Mouse (Mus musculus) lung, embryonic 16.5 days (tissue): ENCODE measurements at regions not wholly inside any gene's neighbourhood (a gene's known extent, or its start where the extent isn't known, plus 50 kb on each side); places are given as distances from the start of the nearest gene placed in this dataset.

ENCODE experiments used
- ATAC-seq: fragments of 200-750 bp; cut with Nextera tagmentation; 2 replicates; pipeline ENCODE4 v1.8.0; 2017; ENCODE audit warnings: low read depth, mild to moderate bottlenecking, moderate library complexity
- H3K27ac ChIP-seq: fragments of 300-500 bp; sonication (generic); 2 replicates; pipeline ENCODE4 v1.5.1; 2014; ENCODE audit warnings: mild to moderate bottlenecking, control low read depth, low read length
- H3K27me3 ChIP-seq: fragments of 300-500 bp; sonication (generic); 2 replicates; pipeline ENCODE4 v1.6.1; 2014; ENCODE audit warnings: low read depth, low read length, mixed read lengths; ENCODE audit not compliant: control insufficient read depth, insufficient read depth
- H3K36me3 ChIP-seq: fragments of 300-500 bp; sonication (generic); 2 replicates; pipeline ENCODE4 v1.6.1; 2014; ENCODE audit warnings: low read length; ENCODE audit not compliant: control insufficient read depth, insufficient read depth
- H3K4me1 ChIP-seq: fragments of 300-500 bp; sonication (generic); replicated peaks from 2 replicates; pipeline ENCODE4 v1.6.1; 2014; ENCODE audit warnings: low read length, mixed read lengths; ENCODE audit not compliant: control insufficient read depth, insufficient read depth
- H3K4me2 ChIP-seq: fragments of 300-500 bp; sonication (generic); 2 replicates; pipeline ENCODE4 v1.6.1; 2014; ENCODE audit warnings: low read depth, low read length, control low read depth
- H3K4me3 ChIP-seq: fragments of 300-500 bp; sonication (generic); 2 replicates; pipeline ENCODE4 v1.5.1; 2014; ENCODE audit warnings: mild to moderate bottlenecking, low read length, control low read depth
- H3K9ac ChIP-seq: fragments of 300-500 bp; sonication (generic); 2 replicates; pipeline ENCODE4 v1.6.1; 2014; ENCODE audit warnings: low read length, control low read depth
- H3K9me3 ChIP-seq: fragments of 300-500 bp; sonication (generic); 2 replicates; pipeline ENCODE4 v1.6.1; 2016; ENCODE audit warnings: low read length; ENCODE audit not compliant: control insufficient read depth
- WGBS: fragments of 180-500 bp; shearing (Covaris S2); extraction: QIAGEN DNeasy Blood & Tissue Kit; methylation state at CpG from one replicate; pipeline ENCODE4 v1.1.7; 2014; 5-methylcytosine and 5-hydroxymethylcytosine counted together

- Histone ChIP-seq H3K4me2 (no peak overlapping the region), H3K36me3 (no peaks in the 10 kb centered on the region), H3K9ac (no peak overlapping the region), H3K4me1 (no peaks in the 10 kb centered on the region), H3K27ac (no peak overlapping the region), H3K4me3 (no peak overlapping the region), H3K9me3 (no peaks in the 10 kb centered on the region), H3K27me3 (no peaks in the 10 kb centered on the region)
- ATAC-seq: no peak
- 75% methylated on average over 4 of the region's 4 CpGs for WGBS
These were observed 566.5 kb upstream of the Cdh5 start for GRCm38 (mm10) chr8:103534971-103535370.

DNA sequence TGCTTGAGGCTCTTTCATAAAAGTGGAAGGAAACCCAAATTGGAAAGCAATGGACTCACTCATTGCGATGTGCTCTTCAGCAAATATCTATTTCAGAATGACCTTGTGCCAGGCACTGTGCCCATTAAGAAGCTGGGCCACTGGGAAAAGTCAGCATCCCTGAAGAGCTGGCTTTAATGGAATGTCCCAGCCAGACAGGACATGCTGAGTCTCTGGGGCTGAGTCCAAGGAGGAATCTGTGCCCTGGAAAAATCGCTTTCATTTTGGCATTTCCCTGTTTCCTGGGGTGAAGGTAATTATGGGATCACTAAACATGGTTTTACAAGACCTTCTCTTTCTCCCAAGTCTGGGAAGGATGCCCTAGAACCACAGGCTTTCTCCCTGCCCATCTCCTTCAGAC lies 564.6 kb upstream of the Cdh5 start:
- no peaks in the 10 kb centered on the region for H3K4me1 ChIP-seq
- H3K4me3 ChIP-seq: no peak overlapping the region
- no peaks in the 10 kb centered on the region for H3K27me3 ChIP-seq
- no peak for ATAC-seq
- H3K27ac ChIP-seq: no peak overlapping the region
- 67% methylated on average over 2 of the region's 2 CpGs for WGBS
- no peak overlapping the region for H3K4me2 ChIP-seq
- H3K9me3 ChIP-seq: no peaks in the 10 kb centered on the region
- H3K36me3 ChIP-seq: no peaks in the 10 kb centered on the region
- H3K9ac ChIP-seq: no peak overlapping the region

DNA sequence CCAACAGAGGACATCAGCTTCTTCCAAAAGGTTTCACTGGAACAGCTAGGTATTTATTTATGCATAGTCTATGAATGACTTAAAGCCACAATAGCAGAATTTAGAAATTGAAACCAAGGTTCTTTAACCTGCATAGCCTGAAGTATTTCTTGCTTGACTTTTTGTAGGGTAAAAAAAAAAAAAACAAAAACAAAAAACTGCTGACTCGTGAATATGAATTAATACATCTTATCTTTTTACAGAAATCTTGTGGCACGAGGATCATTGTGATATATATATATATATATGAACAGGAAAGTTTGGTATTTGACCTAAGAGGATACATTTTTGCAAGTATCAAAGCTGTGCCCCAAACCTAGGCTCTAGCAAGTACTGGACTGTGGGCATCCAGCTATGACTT lies 559.5 kb upstream of the Cdh5 start:
- no peaks in the 10 kb centered on the region for H3K4me1 ChIP-seq
- H3K4me3 ChIP-seq: no peak overlapping the region
- no peak overlapping the region for H3K27ac ChIP-seq
- H3K4me2 ChIP-seq: no peak overlapping the region
- no peaks in the 10 kb centered on the region for H3K36me3 ChIP-seq
- H3K27me3 ChIP-seq: no peaks in the 10 kb centered on the region
- no peak overlapping the region for H3K9ac ChIP-seq
- no peak for ATAC-seq
- H3K9me3 ChIP-seq: no peaks in the 10 kb centered on the region
- 68% methylated on average over 2 of the region's 2 CpGs for WGBS

DNA sequence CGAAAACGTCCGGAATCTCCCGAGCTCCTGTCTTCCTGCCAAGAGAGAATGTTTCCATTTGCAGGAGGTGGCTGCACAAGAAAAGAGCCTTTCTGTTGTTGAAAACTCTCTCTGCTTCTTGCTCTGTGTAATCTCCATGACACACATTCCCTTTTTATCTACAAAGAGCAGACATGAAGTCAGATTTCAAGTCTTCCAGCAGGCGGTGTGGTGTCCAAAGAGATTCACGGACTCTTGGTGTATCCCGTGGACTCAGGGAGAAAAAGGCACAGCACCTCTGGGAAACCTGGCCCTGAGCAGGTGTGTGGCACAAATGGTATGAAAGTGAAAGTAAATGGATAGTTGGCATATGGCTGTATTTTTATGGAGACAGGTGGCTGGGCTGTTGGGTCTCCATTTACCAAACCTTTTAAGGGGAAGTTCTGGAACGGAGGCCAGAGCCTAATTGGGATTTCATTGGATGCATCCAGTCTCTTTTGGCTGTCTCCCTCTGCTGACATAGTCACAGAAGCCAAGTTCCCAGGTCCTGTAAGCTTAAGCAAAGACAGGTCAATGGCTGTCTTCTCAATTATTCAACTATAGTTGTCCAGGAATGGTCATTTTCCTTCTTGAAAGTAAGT lies 549.4 kb upstream of the Cdh5 start:
- Histone ChIP-seq H3K4me3 (no peak overlapping the region), H3K9ac (no peak overlapping the region), H3K9me3 (no peaks in the 10 kb centered on the region), H3K4me2 (no peak overlapping the region), H3K4me1 (no peaks in the 10 kb centered on the region), H3K36me3 (no peaks in the 10 kb centered on the region), H3K27me3 (no peaks in the 10 kb centered on the region), H3K27ac (no peak overlapping the region)
- no peak for ATAC-seq
- 82% methylated on average over 8 of the region's 8 CpGs for WGBS

DNA sequence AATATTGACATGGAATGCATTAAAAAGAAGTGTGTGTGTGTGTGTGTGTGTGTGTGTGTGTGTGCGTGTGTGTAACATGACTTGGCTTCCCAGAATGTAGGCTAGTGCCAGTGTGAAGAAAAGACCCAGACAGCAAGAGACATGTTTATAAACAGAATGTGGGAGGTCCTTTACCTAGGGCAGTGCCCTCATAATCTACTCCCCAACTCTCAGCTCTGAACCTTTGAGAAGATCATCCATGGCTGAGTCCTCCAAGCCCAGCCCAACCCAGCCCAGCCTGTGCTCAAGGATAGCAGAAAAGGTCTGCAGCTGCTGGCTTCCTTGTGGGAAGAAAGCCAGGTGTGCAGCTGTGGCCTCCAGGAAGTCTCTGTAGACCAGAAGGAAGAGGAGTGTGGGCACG lies 539.8 kb upstream of the Cdh5 start:
- no peaks in the 10 kb centered on the region for H3K4me1 ChIP-seq
- no peak overlapping the region for H3K27ac ChIP-seq
- 44% methylated on average over 2 of the region's 2 CpGs for WGBS
- no peaks in the 10 kb centered on the region for H3K27me3 ChIP-seq
- no peaks in the 10 kb centered on the region for H3K36me3 ChIP-seq
- no peaks in the 10 kb centered on the region for H3K9me3 ChIP-seq
- ATAC-seq: peak; percentile 67
- no peak overlapping the region for H3K4me2 ChIP-seq
- no peak overlapping the region for H3K4me3 ChIP-seq
- no peak overlapping the region for H3K9ac ChIP-seq

- H3K27me3 ChIP-seq: no peaks in the 10 kb centered on the region
- H3K9ac ChIP-seq: no peak overlapping the region
- H3K4me2 ChIP-seq: no peak overlapping the region
- no peak overlapping the region for H3K27ac ChIP-seq
- H3K4me1 ChIP-seq: no peaks in the 10 kb centered on the region
- H3K4me3 ChIP-seq: no peak overlapping the region
- ATAC-seq: no peak
- no peaks in the 10 kb centered on the region for H3K36me3 ChIP-seq
- H3K9me3 ChIP-seq: no peaks in the 10 kb centered on the region
- WGBS: 86% methylated on average over 11 of the region's 11 CpGs
These were observed 530.5 kb upstream of the Cdh5 start for GRCm38 (mm10) chr8:103570864-103571425.

DNA sequence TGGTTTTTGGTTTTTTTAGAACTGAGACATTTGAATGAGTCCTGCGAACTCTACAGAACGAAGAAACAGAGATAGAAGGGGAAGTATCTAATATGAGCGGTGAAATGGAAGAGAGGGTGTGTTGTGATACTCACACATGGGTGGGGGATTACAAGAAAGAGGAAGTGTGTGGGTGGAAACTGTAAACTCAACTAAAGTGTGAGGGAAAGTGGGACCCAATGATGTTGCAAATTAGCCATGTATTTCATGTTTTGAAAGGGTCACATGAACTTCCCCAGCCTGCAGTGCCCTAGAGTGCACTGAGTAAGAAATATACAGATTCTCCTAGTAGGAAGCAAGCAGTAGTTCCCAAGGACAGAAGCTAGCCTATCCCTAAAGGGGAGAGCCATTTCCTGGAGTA lies 524.3 kb upstream of the Cdh5 start:
- H3K9ac ChIP-seq: no peak overlapping the region
- H3K27me3 ChIP-seq: no peaks in the 10 kb centered on the region
- ATAC-seq: no peak
- no peak overlapping the region for H3K4me3 ChIP-seq
- no peaks in the 10 kb centered on the region for H3K36me3 ChIP-seq
- no peak overlapping the region for H3K27ac ChIP-seq
- 86% methylated on average over 3 of the region's 3 CpGs for WGBS
- no peaks in the 10 kb centered on the region for H3K4me1 ChIP-seq
- H3K4me2 ChIP-seq: no peak overlapping the region
- no peaks in the 10 kb centered on the region for H3K9me3 ChIP-seq

- H3K4me3 ChIP-seq: no peak overlapping the region
- ATAC-seq: no peak
- H3K27me3 ChIP-seq: no peaks in the 10 kb centered on the region
- H3K36me3 ChIP-seq: no peaks in the 10 kb centered on the region
- no peaks in the 10 kb centered on the region for H3K4me1 ChIP-seq
- H3K9me3 ChIP-seq: no peaks in the 10 kb centered on the region
- no peak overlapping the region for H3K27ac ChIP-seq
- H3K9ac ChIP-seq: no peak overlapping the region
- H3K4me2 ChIP-seq: no peak overlapping the region
- WGBS: 86% methylated on average over 6 of the region's 6 CpGs
These were observed 523.4 kb upstream of the Cdh5 start for GRCm38 (mm10) chr8:103578006-103578405.

- Histone ChIP-seq H3K4me3 (no peak overlapping the region), H3K9me3 (no peaks in the 10 kb centered on the region), H3K9ac (no peak overlapping the region), H3K4me2 (no peak overlapping the region), H3K4me1 (no peaks in the 10 kb centered on the region), H3K27me3 (no peaks in the 10 kb centered on the region), H3K27ac (no peak overlapping the region), H3K36me3 (no peaks in the 10 kb centered on the region)
- no peak for ATAC-seq
- 90% methylated on average over 6 of the region's 6 CpGs for WGBS
These were observed 493.1 kb upstream of the Cdh5 start for GRCm38 (mm10) chr8:103608291-103608690.
